Mouse (Mus musculus) c-Kit-positive CD71-negative TER-119-negative erythroid progenitor cells, embryonic 14.5 days (primary cell): ENCODE results near the gene Fbxo3.
"Not testable (repeated sequence)": the region's sequence is repeated elsewhere in the genome, so short reads cannot be mapped to it uniquely, and the experiment has no call there.

Experiments
- DNase-seq: peaks from one replicate; pipeline ENCODE4 v3.0.0-alpha.2; 2013; ENCODE audit warnings: low read depth

The Fbxo3 gene

DNA sequence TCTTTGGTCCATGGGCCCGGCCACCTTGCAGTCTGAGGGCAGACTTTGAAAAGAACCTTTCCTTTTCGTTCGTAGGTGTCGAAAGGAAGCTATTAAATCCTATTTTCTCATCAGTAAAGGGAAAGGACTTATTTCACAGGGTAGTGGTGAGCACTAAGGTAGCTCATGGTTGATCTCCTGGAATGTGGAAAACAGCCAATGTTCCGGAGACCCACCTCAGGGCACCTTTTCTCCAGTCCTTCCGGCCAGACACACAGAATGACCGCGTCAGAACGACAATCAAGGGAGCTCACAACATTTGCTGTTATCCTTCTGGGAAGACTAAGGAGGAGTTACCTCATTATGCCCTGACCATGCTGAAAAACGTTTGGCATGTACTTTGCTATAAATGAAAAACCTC is 68.7 kb downstream of the Fbxo3 start:
- DNase-seq, result no peak

DNA sequence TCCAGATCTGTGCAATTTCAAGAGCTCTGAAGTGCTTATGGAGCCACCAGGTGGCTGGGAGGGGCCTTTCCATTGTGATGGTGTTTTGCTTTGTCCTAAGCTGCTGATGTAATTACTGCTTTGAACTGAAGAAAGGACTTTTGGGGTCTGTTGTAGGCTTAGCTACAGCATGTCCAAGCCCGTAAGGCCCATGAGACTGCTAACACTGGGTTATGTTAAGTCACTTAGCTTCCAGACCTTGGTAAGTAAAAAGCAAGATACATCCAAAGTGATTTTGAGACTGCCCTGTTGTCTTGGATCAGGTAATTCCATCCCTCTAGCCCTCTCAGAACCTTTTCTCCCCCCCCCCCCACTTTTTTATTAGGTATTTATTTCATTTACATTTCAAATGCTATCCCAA is 69.3 kb downstream of the Fbxo3 start:
- not testable (repeated sequence) for DNase-seq

DNA sequence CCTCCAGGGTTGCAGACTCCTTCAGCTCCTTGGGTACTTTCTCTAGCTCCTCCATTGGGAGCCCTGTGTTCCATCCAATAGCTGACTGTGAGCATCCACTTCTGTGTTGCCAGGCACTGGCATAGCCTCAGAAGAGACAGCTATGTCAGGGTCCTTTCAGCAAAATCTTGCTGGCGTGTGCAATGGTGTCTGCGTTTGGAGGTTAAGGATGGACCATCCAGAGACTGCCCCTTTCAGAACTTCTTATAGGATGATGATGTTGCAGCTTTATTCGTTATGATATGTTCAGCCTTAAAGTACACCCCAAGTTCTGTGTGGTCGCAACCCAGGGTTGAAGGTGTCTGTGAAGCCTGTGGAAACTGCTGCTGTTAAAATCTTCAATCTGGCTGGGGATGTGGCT is 69.9 kb downstream of the Fbxo3 start:
- not testable (repeated sequence) for DNase-seq

DNA sequence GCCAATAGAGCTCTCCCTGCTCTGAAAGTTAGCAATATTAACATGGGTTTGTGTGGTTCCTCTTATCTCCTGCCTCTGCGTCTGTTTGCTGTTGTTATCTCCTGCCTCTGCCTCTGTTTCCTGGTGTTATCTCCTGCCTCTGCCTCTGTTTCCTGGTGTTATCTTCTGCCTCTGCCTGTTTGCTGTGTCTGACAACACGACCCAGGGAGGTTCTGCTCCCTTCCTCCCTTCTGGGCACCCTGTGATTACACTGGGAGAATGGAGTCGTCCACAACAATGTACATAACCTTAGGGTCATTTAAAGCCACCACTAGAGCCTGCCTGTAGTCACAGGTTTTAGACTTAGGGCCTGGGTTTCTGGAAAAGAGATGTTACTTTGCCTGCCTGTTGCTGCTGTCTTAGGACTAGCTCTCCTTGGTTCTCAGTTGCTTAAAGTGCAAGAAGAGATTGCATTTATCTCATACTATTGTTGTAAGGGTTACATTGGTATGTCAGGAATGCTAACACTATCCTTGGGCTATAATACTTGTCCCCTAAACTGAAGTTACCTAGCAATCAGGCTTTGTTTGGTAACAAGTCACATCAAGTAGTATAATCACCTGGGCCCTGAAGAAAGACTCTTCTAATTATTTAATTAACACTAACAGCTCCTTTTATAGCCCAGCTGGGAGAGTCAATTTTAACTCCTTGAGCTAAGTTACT is 71.2 kb downstream of the Fbxo3 start:
- no peak for DNase-seq

DNA sequence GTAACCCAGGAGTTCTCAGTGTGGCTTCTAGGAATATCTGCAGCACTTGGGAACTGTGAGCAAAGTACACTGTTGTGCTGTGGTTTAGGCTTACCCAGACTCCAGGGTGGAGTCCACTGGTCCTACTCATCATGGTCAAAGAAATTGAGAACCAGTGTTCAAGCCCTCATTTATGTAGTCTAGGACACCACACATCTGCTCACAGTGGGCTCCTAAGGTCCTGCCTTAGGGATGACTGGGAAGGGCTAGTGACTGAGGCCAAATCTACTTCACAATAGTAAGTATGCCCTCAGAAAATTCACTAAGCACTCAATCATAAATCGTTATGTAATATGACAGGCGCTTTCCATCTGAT is 71.7 kb downstream of the Fbxo3 start:
- no peak for DNase-seq

DNA sequence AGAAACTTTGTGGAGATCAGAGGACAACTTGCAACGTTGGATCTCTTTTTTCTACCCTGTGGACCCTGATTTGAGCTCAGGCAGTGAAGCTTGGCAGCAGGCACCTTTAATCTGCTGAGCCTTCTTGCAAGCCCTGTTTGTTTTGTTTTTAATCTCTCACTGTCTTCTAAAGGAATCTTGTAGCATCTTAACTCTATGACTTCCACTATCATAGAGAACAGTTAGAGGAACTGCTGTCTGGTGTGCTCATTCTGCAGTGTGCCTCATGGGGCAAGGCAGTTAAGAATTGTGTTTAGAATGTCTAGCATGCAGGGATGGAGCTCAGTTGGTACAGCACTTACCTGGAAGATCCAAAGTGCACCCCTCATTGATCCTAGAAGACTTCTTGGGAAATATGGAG is 72.4 kb downstream of the Fbxo3 start:
- no peak for DNase-seq

DNA sequence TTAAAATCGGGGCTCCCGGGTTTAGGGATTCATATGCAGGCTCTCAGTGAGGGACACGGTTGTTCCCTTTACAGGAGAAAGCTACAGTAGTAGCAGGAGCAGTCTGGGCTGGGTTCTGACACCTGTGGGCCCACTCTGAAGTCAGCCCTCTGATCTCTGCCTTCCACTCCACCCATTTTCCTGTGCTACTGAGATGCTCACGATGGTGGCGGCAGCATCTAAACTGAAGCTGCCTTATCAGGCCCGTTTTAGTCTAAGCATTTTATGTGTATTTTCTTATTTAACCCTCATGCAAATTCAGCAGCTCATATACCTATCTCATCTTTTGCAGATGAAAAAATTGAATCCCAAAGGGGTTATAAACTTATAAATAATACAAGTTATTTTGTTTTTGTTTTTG is 77.3 kb downstream of the Fbxo3 start:
- DNase-seq, result no peak

DNA sequence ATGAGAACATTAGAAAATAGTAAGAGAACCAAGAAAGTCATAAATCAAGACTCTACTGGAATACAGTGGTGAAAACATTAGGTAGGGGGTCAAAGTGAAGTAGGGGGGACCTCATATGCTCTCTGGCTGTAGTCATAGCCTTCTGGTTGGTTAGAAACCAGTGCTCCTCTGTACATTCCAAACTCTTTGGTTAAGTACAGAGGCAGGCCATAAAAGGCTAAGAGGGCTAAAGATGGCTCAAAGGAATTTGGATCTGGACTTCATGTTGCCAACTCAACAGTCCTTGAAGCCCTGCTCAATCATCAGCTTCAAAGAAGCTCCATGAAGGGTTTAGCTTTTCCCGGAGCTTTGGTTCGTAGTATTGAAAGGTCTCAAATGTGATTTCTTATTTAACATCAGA is 81.5 kb downstream of the Fbxo3 start:
- DNase-seq, result not testable (repeated sequence)

DNA sequence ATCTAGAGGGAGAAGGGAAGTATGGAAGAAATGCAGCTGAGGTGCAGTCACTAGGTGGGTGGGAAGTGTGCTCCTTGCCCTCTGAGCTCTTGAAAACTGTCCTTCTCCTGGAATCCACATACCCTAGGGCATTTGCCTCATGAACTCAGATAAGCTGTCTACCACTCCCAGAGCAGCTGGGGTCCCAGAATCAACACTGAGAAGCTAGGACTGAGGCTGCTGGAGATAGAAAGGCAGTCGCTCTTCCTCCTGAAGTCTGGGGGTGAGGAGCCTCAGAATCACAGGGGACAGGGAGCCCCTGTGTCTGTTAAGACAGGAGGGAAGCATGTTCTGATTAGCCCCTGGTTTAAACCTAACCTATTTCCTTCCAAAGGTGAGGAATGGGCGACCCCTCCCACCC is 82.0 kb downstream of the Fbxo3 start:
- no peak for DNase-seq

DNA sequence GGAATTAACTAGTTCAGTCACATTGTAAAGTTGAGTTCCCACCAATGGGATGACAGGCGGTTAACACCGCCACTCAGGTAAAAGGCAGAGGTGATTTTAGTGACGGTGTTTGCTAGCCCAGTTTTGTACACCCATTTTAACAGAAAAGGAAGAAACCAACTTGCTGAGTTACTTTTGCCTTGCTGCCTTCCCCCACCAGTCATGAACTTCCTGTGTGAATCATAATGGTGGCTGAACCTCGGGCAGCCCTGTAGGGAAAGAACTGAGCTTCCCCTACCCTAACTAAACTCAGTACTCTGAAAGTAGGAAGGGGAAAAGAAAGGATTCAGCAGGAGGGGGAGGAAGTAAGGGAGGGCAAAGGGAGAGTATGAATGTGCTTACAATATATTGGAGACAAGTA is 82.5 kb downstream of the Fbxo3 start:
- no peak for DNase-seq

DNA sequence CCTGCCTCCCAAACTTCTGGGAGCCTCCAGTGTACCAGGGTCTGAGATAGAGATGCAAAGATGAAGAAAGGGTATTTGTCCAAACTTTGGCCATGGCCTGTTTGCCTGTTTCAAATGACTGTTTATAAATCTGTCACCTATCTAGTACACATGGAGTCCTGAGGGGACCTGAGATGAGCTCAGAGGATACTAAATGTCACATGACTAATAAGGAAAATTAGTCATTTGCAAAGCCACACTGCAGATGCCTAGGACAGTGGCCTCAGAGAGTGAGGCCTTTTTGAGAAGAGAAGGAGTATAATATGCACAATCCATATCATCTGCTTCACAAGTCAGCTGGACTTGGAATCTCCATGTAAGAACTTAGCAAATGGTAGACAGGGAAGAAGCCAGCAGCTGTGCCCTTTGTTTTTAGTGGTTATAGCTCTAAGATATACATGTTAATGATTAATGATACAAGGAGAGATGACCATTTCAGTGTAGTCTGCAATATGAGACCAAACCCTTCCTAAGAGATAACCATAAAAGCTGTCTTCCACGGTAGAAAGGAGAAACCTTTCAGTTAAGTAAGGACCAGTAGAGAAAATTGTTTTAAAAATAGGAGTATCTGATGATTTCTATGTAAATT is 83.8 kb downstream of the Fbxo3 start:
- DNase-seq, result not testable (repeated sequence)
